In the genomic region with DNA sequence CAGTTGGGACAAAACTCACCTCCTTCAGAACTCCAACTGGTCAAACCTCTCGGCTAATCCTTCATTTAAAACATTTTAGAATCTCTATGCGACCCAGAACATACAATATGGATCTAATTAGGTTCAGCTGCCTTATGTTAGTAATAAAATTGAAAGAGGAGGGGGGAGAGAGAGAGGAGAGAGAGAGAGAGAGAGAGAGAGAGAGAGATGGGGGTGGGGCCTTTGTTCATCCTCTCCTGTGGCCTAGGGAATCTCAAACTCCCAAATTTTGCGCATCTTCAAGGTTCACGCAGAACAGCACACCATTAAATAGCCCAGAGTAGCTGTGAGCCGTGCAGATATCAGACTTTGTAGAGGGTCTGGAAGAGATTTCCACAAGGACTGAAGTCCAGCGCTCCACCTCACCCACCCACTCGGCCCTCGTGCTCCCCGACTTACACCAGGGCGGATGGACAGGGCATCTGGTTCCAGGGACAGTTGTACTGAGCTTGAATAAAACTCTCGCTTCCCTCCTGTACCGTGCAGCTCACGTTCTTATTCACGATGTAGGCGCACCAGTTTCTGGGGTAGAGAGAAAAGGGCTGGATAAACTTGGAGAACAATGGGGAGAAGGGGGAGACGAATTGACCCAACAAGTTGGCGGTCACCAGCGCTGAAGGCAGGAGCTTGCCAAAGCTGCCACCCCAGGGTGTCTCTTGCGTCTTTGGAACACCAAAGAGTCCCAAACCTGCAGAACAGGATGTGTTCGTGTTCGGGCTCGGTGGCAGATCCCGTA, we compare ENCODE assay signal across 8 mouse cellular contexts. TPM values are rescaled to one million over a fixed set of nuclear protein-coding genes. Genes with fewer than 3 reads are reported as not detected.
A peak's percentile ranks its signal among the peaks of the same experiment; 100 is the strongest.
DNase-seq lines count a peak whose midpoint lies in the region; ATAC-seq and TF ChIP-seq lines count a peak whose summit lies in the region.

No protein-coding gene starts in this region.

- H3K9ac ChIP-seq in hindbrain, embryonic 16.5 days (ENCODE audit: low read depth, low read length), result peak overlapping the region; percentile 74
- H3K9ac ChIP-seq in midbrain, embryonic 13.5 days (replicated peaks), result peak overlapping the region; percentile 60

- H3K9me3 ChIP-seq in hindbrain, embryonic 16.5 days (ENCODE audit: control insufficient read depth, low read length), result no peaks in the 10 kb centered on the region
- H3K9me3 ChIP-seq in midbrain, embryonic 13.5 days, result no peaks in the 10 kb centered on the region

- no peak overlapping the region for H3K27ac ChIP-seq in embryonic fibroblast, embryonic 13.5 days (ENCODE audit: insufficient read depth, low read length)
- no peak overlapping the region for H3K27ac ChIP-seq in hindbrain, embryonic 16.5 days (ENCODE audit: low read depth, low read length)
- no peak overlapping the region for H3K27ac ChIP-seq in midbrain, embryonic 13.5 days

- ATAC-seq in hindbrain, embryonic 16.5 days, result 0 out of 2 replicates have a peak, but pooled peaks have one; percentile 28
- peak; percentile 60 for ATAC-seq in midbrain, embryonic 13.5 days
- no peak for ATAC-seq in inflammation-experienced regulatory T-cells, adult 6 months

- H3K4me1 ChIP-seq in embryonic fibroblast, embryonic 13.5 days (ENCODE audit: control insufficient read depth, insufficient read depth, low read length), result no peaks in the 10 kb centered on the region
- H3K4me1 ChIP-seq in hindbrain, embryonic 16.5 days (ENCODE audit: control insufficient read depth, insufficient read depth, low read depth, low read length), result peaks cover 19% of the 10 kb centered on the region
- H3K4me1 ChIP-seq in midbrain, embryonic 13.5 days (replicated peaks), result peaks cover 26% of the 10 kb centered on the region

- H3K36me3 ChIP-seq in hindbrain, embryonic 16.5 days (ENCODE audit: control insufficient read depth, insufficient read depth, low read length), result no peaks in the 10 kb centered on the region
- no peaks in the 10 kb centered on the region for H3K36me3 ChIP-seq in midbrain, embryonic 13.5 days

- H3K4me3 ChIP-seq in embryonic fibroblast, embryonic 13.5 days (ENCODE audit: insufficient read depth, low read length), result peak overlapping the region; percentile 43
- peak overlapping the region; percentile 65 for H3K4me3 ChIP-seq in hindbrain, embryonic 16.5 days (ENCODE audit: low read length)
- H3K4me3 ChIP-seq in midbrain, embryonic 13.5 days (replicated peaks), result peak overlapping the region; percentile 66

- no peaks in the 10 kb centered on the region; the same call in none of the 2 replicates for H3K27me3 ChIP-seq in hindbrain, embryonic 16.5 days (replicated peaks; ENCODE audit: control insufficient read depth, insufficient read depth, low read length)
- H3K27me3 ChIP-seq in midbrain, embryonic 13.5 days, result peaks cover 39% of the 10 kb centered on the region

- 5% methylated on average over 23 of the region's 23 CpGs for WGBS in hindbrain, embryonic 16.5 days
- WGBS in midbrain, embryonic 13.5 days, result 4% methylated on average over 23 of the region's 23 CpGs

- TF ChIP-seq POLR2A in embryonic fibroblast, embryonic 13.5 days (IDR thresholded peaks at IDR 0.05; ENCODE audit: low read depth, low read length), result no peak

- H3K4me2 ChIP-seq in hindbrain, embryonic 16.5 days (ENCODE audit: low read length), result peak overlapping the region; percentile 100
- H3K4me2 ChIP-seq in midbrain, embryonic 13.5 days (replicated peaks), result peak overlapping the region; percentile 100

- TF ChIP-seq CTCF in embryonic fibroblast, embryonic 13.5 days (IDR thresholded peaks at IDR 0.05; ENCODE audit: borderline replicate concordance, insufficient read depth, low read length), result no peak

- DNase-seq in adrenal gland, postnatal 25 days, result peak; percentile 9
- DNase-seq in adrenal gland, adult 8-10 months, result no peak
- peak; percentile 51 for DNase-seq in 416B (ENCODE audit: low read depth)
- no peak for DNase-seq in ovary, postnatal 36 days (ENCODE audit: low spot score)

RNA-seq across cellular contexts. Expression of a gene that starts 1.9 kb away (rescaled TPM):
- total RNA-seq in adrenal gland, postnatal 25 days (2021), result 4.4 and 5.2 TPM in 2 replicates
- 1 to 10 TPM; 4.1 to 8.7 (median 5.4) TPM for total RNA-seq in adrenal gland, adult 8-10 months (2022)
- polyA plus RNA-seq in embryonic fibroblast, embryonic 13.5 days (2011; ENCODE audit: insufficient read length, low read depth, missing spikeins), result 18.0 and 20.2 TPM in 2 replicates
- 2.2 and 2.5 TPM in 2 replicates for polyA plus RNA-seq in hindbrain, embryonic 16.5 days (2015; fragmentation: Nextera tagmentation; extraction: Ambion mirVana)
- 2.0 and 2.5 TPM in 2 replicates for polyA plus RNA-seq in midbrain, embryonic 13.5 days (2015; fragmentation: Nextera tagmentation; extraction: Ambion mirVana)
- under 1 TPM; 0.08 to 0.21 (median 0.15) TPM for polyA plus RNA-seq in inflammation-experienced regulatory T-cells, adult 6 months (2017; shearing (Covaris generic))

Comparison
In these comparisons a context has a peak if more than half of its experiments do, and no peak if none do; other contexts are left out.
1. DNase-seq: peak in adrenal gland, postnatal 25 days (single experiment) and 416B (single experiment); none in adrenal gland, adult 8-10 months (single experiment) and ovary, postnatal 36 days (single experiment).
2. Peak in every context shown above with its lines, with median percentiles within 50 percentile points of each other: H3K4me3 ChIP-seq.